In genomic region chr1:62703158-62704116, GRCm38 (mm10) we compare ENCODE assay signal across 9 mouse cellular contexts. TPM values are rescaled to one million over a fixed set of nuclear protein-coding genes. Genes with fewer than 3 reads are reported as not detected.
DNase-seq lines count a peak whose midpoint lies in the region; ATAC-seq and TF ChIP-seq lines count a peak whose summit lies in the region.
"Had no signal": no experiment of that assay in that cellular context is flagged by ENCODE, and none has a peak within 500 bp of the region (broad histone marks: within the 10 kb centered on the region; RNA-seq: fewer than 3 reads in every experiment).

TSS of gene Nrp2 (plus strand) at chr1:62703285.

- ATAC-seq in heart, embryonic 11.5 days (replicated peaks; ENCODE audit: insufficient number of reproducible peaks, low FRiP score, low TSS enrichment), result peak; percentile 67; the same call in 1 of the 2 replicates
- ATAC-seq in kidney, embryonic 14.5 days (ENCODE audit: low FRiP score, low TSS enrichment), result peak; percentile 71
- peak; percentile 59 for ATAC-seq in liver, embryonic 11.5 days (replicated peaks; ENCODE audit: low FRiP score)
- peak; percentile 37; the same call in 1 of the 2 replicates for ATAC-seq in monocyte, adult 5-6 weeks (replicated peaks; ENCODE audit: insufficient number of reproducible peaks, low FRiP score, low TSS enrichment, poor library complexity, severe bottlenecking)

- no peaks in the 10 kb centered on the region for H3K9me3 ChIP-seq in heart, embryonic 11.5 days (replicated peaks; ENCODE audit: control insufficient read depth, low read length)
- no peaks in the 10 kb centered on the region for H3K9me3 ChIP-seq in kidney, embryonic 14.5 days (ENCODE audit: control insufficient read depth, low read length)
- no peaks in the 10 kb centered on the region for H3K9me3 ChIP-seq in liver, embryonic 11.5 days (ENCODE audit: control insufficient read depth, low read length)

- H3K27me3 ChIP-seq in heart, embryonic 11.5 days (ENCODE audit: control insufficient read depth, insufficient read depth, low read length), result peaks cover 10% of the 10 kb centered on the region
- peaks cover 54% of the 10 kb centered on the region for H3K27me3 ChIP-seq in kidney, embryonic 14.5 days (ENCODE audit: control insufficient read depth, insufficient read depth, low read length)
- peaks cover 73% of the 10 kb centered on the region for H3K27me3 ChIP-seq in liver, embryonic 11.5 days (replicated peaks; ENCODE audit: control insufficient read depth, insufficient read depth, low read length)

- TF ChIP-seq POLR2A in bone marrow macrophage, adult 2 months (IDR thresholded peaks at IDR 0.05; ENCODE audit: borderline replicate concordance, low read depth, low read length), result peak; percentile 87; the same call in 1 of the 2 replicates
- peak; percentile 70 for TF ChIP-seq POLR2A in embryonic fibroblast, embryonic 13.5 days (IDR thresholded peaks at IDR 0.05; ENCODE audit: low read depth, low read length)

- H3K9ac ChIP-seq in heart, embryonic 11.5 days (ENCODE audit: low read depth, low read length), result peak within 1 kb of the TSS; percentile 74
- H3K9ac ChIP-seq in kidney, embryonic 14.5 days (ENCODE audit: low read depth, low read length), result peak within 1 kb of the TSS; percentile 61
- peak within 1 kb of the TSS; percentile 35 for H3K9ac ChIP-seq in liver, embryonic 11.5 days (ENCODE audit: low read depth, low read length)

- peaks cover 16% of the 10 kb centered on the region for H3K4me1 ChIP-seq in bone marrow macrophage, adult 2 months (ENCODE audit: control insufficient read depth, insufficient read depth, low read length)
- no peaks in the 10 kb centered on the region for H3K4me1 ChIP-seq in embryonic fibroblast, embryonic 13.5 days (ENCODE audit: control insufficient read depth, insufficient read depth, low read length)
- peaks cover 13% of the 10 kb centered on the region; the same call in 1 of the 2 replicates for H3K4me1 ChIP-seq in heart, embryonic 11.5 days (ENCODE audit: control insufficient read depth, insufficient read depth, low read length)
- peaks cover 26% of the 10 kb centered on the region; the same call in 1 of the 2 replicates for H3K4me1 ChIP-seq in kidney, embryonic 14.5 days (ENCODE audit: control insufficient read depth, insufficient read depth, low read length)
- peaks cover 3% of the 10 kb centered on the region; the same call in 1 of the 2 replicates for H3K4me1 ChIP-seq in liver, embryonic 11.5 days (replicated peaks; ENCODE audit: control insufficient read depth, insufficient read depth, low read length)

- TF ChIP-seq CTCF in bone marrow macrophage, adult 2 months (IDR thresholded peaks at IDR 0.05; ENCODE audit: low read depth, low read length), result no peak
- no peak for TF ChIP-seq CTCF in embryonic fibroblast, embryonic 13.5 days (IDR thresholded peaks at IDR 0.05; ENCODE audit: borderline replicate concordance, insufficient read depth, low read length)

- peak within 1 kb of the TSS; percentile 98 for H3K4me2 ChIP-seq in heart, embryonic 11.5 days
- peak within 1 kb of the TSS; percentile 92 for H3K4me2 ChIP-seq in kidney, embryonic 14.5 days (replicated peaks; ENCODE audit: low read depth, low read length)
- H3K4me2 ChIP-seq in liver, embryonic 11.5 days, result peak within 1 kb of the TSS; percentile 72

- peak; percentile 74 for DNase-seq in 3T3-L1 (ENCODE audit: low read depth, low spot score)
- DNase-seq in liver, embryonic 11.5 days (ENCODE audit: low spot score), result peak; percentile 69
- DNase-seq in spleen, postnatal 14 days (ENCODE audit: low spot score in 2 of 2), result peak; percentile 12 to 20

- WGBS in heart, embryonic 11.5 days (ENCODE audit: insufficient replicate concordance), result under 1% methylated on average over 76 of the region's 76 CpGs
- under 1% methylated on average over 59 of the region's 76 CpGs for WGBS in kidney, embryonic 14.5 days
- under 1% methylated on average over 74 of the region's 76 CpGs for WGBS in liver, embryonic 11.5 days

- peak within 1 kb of the TSS; percentile 70 for H3K4me3 ChIP-seq in bone marrow macrophage, adult 2 months (ENCODE audit: insufficient read depth, low read length)
- H3K4me3 ChIP-seq in embryonic fibroblast, embryonic 13.5 days (ENCODE audit: insufficient read depth, low read length), result peak within 1 kb of the TSS; percentile 61
- peak within 1 kb of the TSS; percentile 73 for H3K4me3 ChIP-seq in heart, embryonic 11.5 days (ENCODE audit: low read depth, low read length)
- H3K4me3 ChIP-seq in kidney, embryonic 14.5 days (ENCODE audit: low read length), result peak within 1 kb of the TSS; percentile 58
- H3K4me3 ChIP-seq in liver, embryonic 11.5 days (ENCODE audit: low read depth, low read length), result peak within 1 kb of the TSS; percentile 53

- no peaks in the 10 kb centered on the region for H3K36me3 ChIP-seq in heart, embryonic 11.5 days (ENCODE audit: control insufficient read depth, insufficient read depth, low read length)
- H3K36me3 ChIP-seq in kidney, embryonic 14.5 days (ENCODE audit: control insufficient read depth, insufficient read depth, low read length), result no peaks in the 10 kb centered on the region
- no peaks in the 10 kb centered on the region for H3K36me3 ChIP-seq in liver, embryonic 11.5 days (ENCODE audit: control insufficient read depth, insufficient read depth, low read length)
- H3K36me3 ChIP-seq: G1E had no signal

- peak within 1 kb of the TSS; percentile 99 for H3K27ac ChIP-seq in bone marrow macrophage, adult 2 months (ENCODE audit: insufficient read depth, low read depth, low read length)
- H3K27ac ChIP-seq in embryonic fibroblast, embryonic 13.5 days (ENCODE audit: insufficient read depth, low read length), result peak within 1 kb of the TSS; percentile 51
- H3K27ac ChIP-seq in heart, embryonic 11.5 days (ENCODE audit: low read depth, low read length), result no peak within 1 kb of the TSS
- H3K27ac ChIP-seq in kidney, embryonic 14.5 days (ENCODE audit: low read depth, low read length), result no peak within 1 kb of the TSS
- peak within 1 kb of the TSS; percentile 26; the same call in 1 of the 2 replicates for H3K27ac ChIP-seq in liver, embryonic 11.5 days (ENCODE audit: low read depth, low read length)

RNA-seq across cellular contexts. Expression of gene Nrp2, which starts in this region (rescaled TPM):
- 86.4 and 97.2 TPM in 2 replicates for polyA plus RNA-seq in bone marrow macrophage, adult 2 months (2012; ENCODE audit: insufficient read depth, insufficient read length, missing spikeins)
- 37.2 and 74.9 TPM in 2 replicates for polyA plus RNA-seq in embryonic fibroblast, embryonic 13.5 days (2011; ENCODE audit: insufficient read length, low read depth, missing spikeins)
- polyA plus RNA-seq in heart, embryonic 11.5 days (2014; fragmentation: Nextera tagmentation; extraction: Ambion mirVana), result 5.5 and 5.8 TPM in 2 replicates
- polyA plus RNA-seq in kidney, embryonic 14.5 days (2014; fragmentation: Nextera tagmentation; extraction: Ambion mirVana), result 5.5 and 7.1 TPM in 2 replicates
- polyA plus RNA-seq in liver, embryonic 11.5 days (2014; fragmentation: Nextera tagmentation; extraction: Ambion mirVana), result 5.2 and 6.2 TPM in 2 replicates
- 4.5 to 7.1 TPM (median 5.0 TPM) in 3 replicates for total RNA-seq in monocyte, adult 5-6 weeks (2017)

Comparison
In these comparisons a context has a peak if more than half of its experiments do, and no peak if none do; other contexts are left out.
1. DNase-seq: peak in every context shown above with its lines; median percentile 74 in 3T3-L1; 69 in liver, embryonic 11.5 days; 16 in spleen, postnatal 14 days.
2. H3K27ac ChIP-seq: peak in bone marrow macrophage, adult 2 months (single experiment), embryonic fibroblast, embryonic 13.5 days (single experiment) and liver, embryonic 11.5 days (single experiment); none in heart, embryonic 11.5 days (single experiment) and kidney, embryonic 14.5 days (single experiment).
3. Peak in every context shown above with its lines, with median percentiles within 50 percentile points of each other: H3K4me3 ChIP-seq, ATAC-seq, H3K4me2 ChIP-seq and H3K9ac ChIP-seq.